Mouse (Mus musculus): ENCODE results near the gene Auts2.
A peak's percentile ranks its signal among the peaks of the same experiment; 100 is the strongest.

Auts2 gene

GRCm38 (mm10) chr5:132265015-132265414 lies 278.1 kb downstream of the Auts2 start:
- no peak for DNase-seq (ENCODE audit: low read depth, low spot score)

- no peak for DNase-seq (ENCODE audit: low read depth, low spot score)
Measured at GRCm38 (mm10) chr5:132261750-132262149, 281.4 kb downstream of the Auts2 start.

- no peak for DNase-seq (ENCODE audit: low read depth, low spot score)
Measured at GRCm38 (mm10) chr5:132258882-132259281, 284.3 kb downstream of the Auts2 start.

- no peak for DNase-seq (ENCODE audit: low read depth, low spot score)
Measured at GRCm38 (mm10) chr5:132255579-132255978, 287.6 kb downstream of the Auts2 start.

- DNase-seq (ENCODE audit: low read depth, low spot score), result no peak
Measured at GRCm38 (mm10) chr5:132249523-132249922, 293.6 kb downstream of the Auts2 start.

- DNase-seq (ENCODE audit: low read depth, low spot score), result no peak
Measured at GRCm38 (mm10) chr5:132248069-132248468, 295.1 kb downstream of the Auts2 start.

- no peak for DNase-seq (ENCODE audit: low read depth, low spot score)
Measured at GRCm38 (mm10) chr5:132235460-132235859, 307.7 kb downstream of the Auts2 start.

GRCm38 (mm10) chr5:132234471-132234870 lies 308.7 kb downstream of the Auts2 start:
- DNase-seq (ENCODE audit: low read depth, low spot score), result no peak

- peak; percentile 53 for DNase-seq (ENCODE audit: low read depth, low spot score)
Measured at GRCm38 (mm10) chr5:132231280-132232047, 311.7 kb downstream of the Auts2 start.

GRCm38 (mm10) chr5:132229644-132230357 lies 313.3 kb downstream of the Auts2 start:
- peak; percentile 16 for DNase-seq (ENCODE audit: low read depth, low spot score)

- no peak for DNase-seq (ENCODE audit: low read depth, low spot score)
Measured at GRCm38 (mm10) chr5:132229023-132229422, 314.1 kb downstream of the Auts2 start.

- DNase-seq (ENCODE audit: low read depth, low spot score), result no peak
Measured at GRCm38 (mm10) chr5:132220376-132220930, 322.7 kb downstream of the Auts2 start.

- DNase-seq (ENCODE audit: low read depth, low spot score), result no peak
Measured at GRCm38 (mm10) chr5:132216143-132216542, 327.0 kb downstream of the Auts2 start.

- DNase-seq (ENCODE audit: low read depth, low spot score), result peak; percentile 9
Measured at GRCm38 (mm10) chr5:132212446-132212845, 330.7 kb downstream of the Auts2 start.

GRCm38 (mm10) chr5:132209694-132210093 lies 333.4 kb downstream of the Auts2 start:
- no peak for DNase-seq (ENCODE audit: low read depth, low spot score)

GRCm38 (mm10) chr5:132206220-132206619 lies 336.9 kb downstream of the Auts2 start:
- DNase-seq (ENCODE audit: low read depth, low spot score), result no peak

- no peak for DNase-seq (ENCODE audit: low read depth, low spot score)
Measured at GRCm38 (mm10) chr5:132203846-132204245, 339.3 kb downstream of the Auts2 start.

- no peak for DNase-seq (ENCODE audit: low read depth, low spot score)
Measured at GRCm38 (mm10) chr5:132201077-132201645, 342.0 kb downstream of the Auts2 start.

GRCm38 (mm10) chr5:132200595-132200994 lies 342.5 kb downstream of the Auts2 start:
- DNase-seq (ENCODE audit: low read depth, low spot score), result no peak

GRCm38 (mm10) chr5:132195048-132195533 lies 348.1 kb downstream of the Auts2 start:
- no peak for DNase-seq (ENCODE audit: low read depth, low spot score)

- DNase-seq (ENCODE audit: low read depth, low spot score), result no peak
Measured at GRCm38 (mm10) chr5:132190190-132190589, 353.0 kb downstream of the Auts2 start.

GRCm38 (mm10) chr5:132186659-132187058 lies 356.5 kb downstream of the Auts2 start:
- DNase-seq (ENCODE audit: low read depth, low spot score), result no peak
